Mouse (Mus musculus) A20 (cell line): ENCODE results near the gene Polr3b.
A peak's percentile ranks its signal among the peaks of the same experiment; 100 is the strongest.

Source experiments
- DNase-seq: peaks from one replicate; pipeline ENCODE4 v3.0.0-alpha.2; 2011; ENCODE audit warnings: low read depth, low spot score

Polr3b gene

GRCm38 (mm10) chr10:84621826-84622790 lies at the start of gene Polr3b:
Gene Polr3b, plus strand, starts transcription at chr10:84622292.
- DNase-seq: peak; percentile 98

GRCm38 (mm10) chr10:84573671-84574420 lies 48.2 kb upstream of the Polr3b start:
- peak; percentile 87 for DNase-seq

- no peak for DNase-seq
Measured at GRCm38 (mm10) chr10:84576029-84576394, 46.1 kb upstream of the Polr3b start.

- peak; percentile 97 for DNase-seq
Measured at GRCm38 (mm10) chr10:84576395-84577070, 45.6 kb upstream of the Polr3b start, which contains the start of gene Tcp11l2. Gene Tcp11l2, plus strand, starts transcription at chr10:84576626.

GRCm38 (mm10) chr10:84577071-84577727 lies 44.9 kb upstream of the Polr3b start:
- DNase-seq: peak; percentile 77

- DNase-seq: no peak
Measured at GRCm38 (mm10) chr10:84578738-84579137, 43.4 kb upstream of the Polr3b start.

GRCm38 (mm10) chr10:84579527-84579926 lies 42.6 kb upstream of the Polr3b start:
- DNase-seq: no peak

- no peak for DNase-seq
Measured at GRCm38 (mm10) chr10:84581191-84581590, 40.9 kb upstream of the Polr3b start.

GRCm38 (mm10) chr10:84582236-84582635 lies 39.9 kb upstream of the Polr3b start:
- DNase-seq: no peak

GRCm38 (mm10) chr10:84584451-84585293 lies 37.4 kb upstream of the Polr3b start:
- DNase-seq: peak; percentile 18

GRCm38 (mm10) chr10:84585294-84585650 lies 36.8 kb upstream of the Polr3b start:
- no peak for DNase-seq

- DNase-seq: no peak
Measured at GRCm38 (mm10) chr10:84590956-84591355, 31.1 kb upstream of the Polr3b start.

GRCm38 (mm10) chr10:84591640-84592148 lies 30.4 kb upstream of the Polr3b start:
- no peak for DNase-seq

- no peak for DNase-seq
Measured at GRCm38 (mm10) chr10:84592745-84593144, 29.3 kb upstream of the Polr3b start.

GRCm38 (mm10) chr10:84597127-84597785 lies 24.8 kb upstream of the Polr3b start:
- no peak for DNase-seq

GRCm38 (mm10) chr10:84598172-84598571 lies 23.9 kb upstream of the Polr3b start:
- no peak for DNase-seq

GRCm38 (mm10) chr10:84600136-84600535 lies 22.0 kb upstream of the Polr3b start:
- no peak for DNase-seq

GRCm38 (mm10) chr10:84604335-84604734 lies 17.8 kb upstream of the Polr3b start:
- no peak for DNase-seq

- no peak for DNase-seq
Measured at GRCm38 (mm10) chr10:84608361-84608760, 13.7 kb upstream of the Polr3b start.

GRCm38 (mm10) chr10:84610324-84610723 lies 11.8 kb upstream of the Polr3b start:
- no peak for DNase-seq
